Mouse (Mus musculus) liver, embryonic 14.5 days (tissue): Measurements from ENCODE around the gene Gm5624.
"Not testable (repeated sequence)": the region's sequence is repeated elsewhere in the genome, so short reads cannot be mapped to it uniquely, and the experiment has no call there.

Experiments used
- CTCF ChIP-seq: IDR thresholded peaks from 2 replicates; pipeline ENCODE4 v1.5.1; 2016; ENCODE audit warnings: antibody characterized with exemption, low read depth, control low read depth
- EP300 ChIP-seq: IDR thresholded peaks from 2 replicates; pipeline ENCODE4 v1.6.1; 2016; ENCODE audit warnings: antibody characterized with exemption, low read depth

DNA sequence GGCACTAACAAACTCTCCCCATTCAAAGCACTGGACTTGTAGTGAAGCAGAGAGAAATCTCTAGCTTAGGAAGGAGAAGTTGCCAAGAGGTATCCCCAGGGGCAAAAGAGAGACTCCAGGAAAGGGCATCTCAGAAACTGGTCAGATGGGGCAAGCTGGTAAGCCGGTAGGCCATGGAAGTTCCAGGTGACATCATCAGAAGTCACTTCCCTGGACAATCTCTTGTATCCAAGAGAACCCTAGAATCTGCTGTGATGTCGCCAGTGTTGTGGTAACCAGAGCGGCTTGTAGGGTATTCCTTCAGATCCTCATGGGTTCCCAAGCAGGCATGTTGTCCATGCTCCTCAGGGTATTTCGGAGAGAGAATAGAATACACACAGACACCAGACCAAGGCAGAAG, 44.9 kb downstream of the Gm5624 start, which contains the start of gene Gm8247:
- TF ChIP-seq EP300, CTCF: not testable (repeated sequence)
